Mouse (Mus musculus) lung, postnatal 0 days (tissue): ENCODE data around the gene Ppp1r1b. TPM values are rescaled to one million over a fixed set of nuclear protein-coding genes. Genes with fewer than 3 reads are reported as not detected.

Source experiments
- ATAC-seq: fragments of 200-750 bp; cut with Nextera tagmentation; 2 replicates; pipeline ENCODE4 v1.8.0; 2017; ENCODE audit warnings: moderate library complexity
- DNase-seq: peaks from one replicate; pipeline ENCODE4 v3.0.0-alpha.2; 2016; ENCODE audit warnings: low spot score
- H3K27ac ChIP-seq: fragments of 300-500 bp; sonication (generic); 2 replicates; pipeline ENCODE4 v1.5.1; 2014; ENCODE audit warnings: antibody characterized with exemption, mild to moderate bottlenecking, low read length, mixed read lengths
- H3K27me3 ChIP-seq: fragments of 300-500 bp; sonication (generic); replicated peaks from 2 replicates; pipeline ENCODE4 v1.6.1; 2014; ENCODE audit warnings: low read length, mixed read lengths; ENCODE audit not compliant: insufficient read depth
- H3K36me3 ChIP-seq: fragments of 300-500 bp; sonication (generic); 2 replicates; pipeline ENCODE4 v1.6.1; 2014; ENCODE audit warnings: low read length, mixed read lengths; ENCODE audit not compliant: insufficient read depth
- H3K4me1 ChIP-seq: fragments of 300-500 bp; sonication (generic); 2 replicates; pipeline ENCODE4 v1.6.1; 2014; ENCODE audit warnings: antibody characterized with exemption, low read depth, low read length, mixed read lengths; ENCODE audit not compliant: insufficient read depth
- H3K4me2 ChIP-seq: fragments of 300-500 bp; sonication (generic); replicated peaks from 2 replicates; pipeline ENCODE4 v1.6.1; 2014; ENCODE audit warnings: low read depth, mild to moderate bottlenecking, low read length, moderate library complexity, mixed read lengths
- H3K4me3 ChIP-seq: fragments of 300-500 bp; sonication (generic); 2 replicates; pipeline ENCODE4 v1.5.1; 2014; ENCODE audit warnings: low read depth, low read length
- H3K9ac ChIP-seq: fragments of 300-500 bp; sonication (generic); replicated peaks from 2 replicates; pipeline ENCODE4 v1.6.1; 2014; ENCODE audit warnings: low read depth, mild to moderate bottlenecking
- H3K9me3 ChIP-seq: fragments of 300-500 bp; sonication (generic); 2 replicates; pipeline ENCODE4 v1.6.1; 2016; ENCODE audit warnings: low read length, mixed read lengths
- CTCF ChIP-seq: IDR thresholded peaks from 2 replicates; pipeline ENCODE4 v1.5.1; 2016; ENCODE audit warnings: antibody characterized with exemption, mild to moderate bottlenecking
- EP300 ChIP-seq: IDR thresholded peaks from 2 replicates; pipeline ENCODE4 v1.6.1; 2016; ENCODE audit warnings: antibody characterized with exemption, mild to moderate bottlenecking, control low read depth
- WGBS: fragments of 180-500 bp; shearing (Covaris S2); extraction: QIAGEN DNeasy Blood & Tissue Kit; methylation state at CpG from one replicate; pipeline ENCODE4 v1.1.7; 2014; 5-methylcytosine and 5-hydroxymethylcytosine counted together
- polyA plus RNA-seq: library from polyadenylated mRNA; unstranded; fragments of >200 nt; fragmentation: Nextera tagmentation; extraction: Ambion mirVana; gene quantifications from 2 replicates; pipeline ENCODE4 v1.2.1, GENCODE M21; 2015

Ppp1r1b gene
- polyA plus RNA-seq, 1 experiment from 2014 or later = 18.6 TPM

DNA sequence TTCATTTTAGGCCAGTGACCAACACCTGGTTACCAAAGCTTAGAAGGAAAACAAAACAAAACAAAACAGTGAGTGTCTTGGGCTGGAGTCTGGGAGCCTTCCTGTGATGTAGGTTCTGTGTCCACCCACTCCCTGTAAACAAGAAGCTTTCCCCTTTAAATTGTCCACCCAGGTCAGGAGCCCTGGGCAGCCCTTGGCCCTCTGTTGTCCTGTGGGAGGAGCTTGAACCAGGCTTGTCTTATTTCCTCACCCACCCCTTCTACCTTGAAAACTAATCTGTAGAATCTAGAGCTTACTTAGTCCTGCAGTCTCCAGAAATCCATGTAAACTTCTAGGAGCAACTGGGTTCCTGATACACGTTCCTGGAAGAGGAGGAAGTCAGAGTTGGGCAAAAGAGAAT is 26.0 kb upstream of the Ppp1r1b start:
- TF ChIP-seq CTCF (no peak), EP300 (no peak)
- Histone ChIP-seq H3K9ac (no peak overlapping the region), H3K4me1 (peaks cover 1% of the 10 kb centered on the region; the same call in 1 of the 2 replicates), H3K4me2 (no peak overlapping the region), H3K4me3 (no peak overlapping the region), H3K36me3 (no peaks in the 10 kb centered on the region), H3K9me3 (no peaks in the 10 kb centered on the region), H3K27ac (no peak overlapping the region), H3K27me3 (peaks cover 87% of the 10 kb centered on the region)
- DNase-seq = no peak
- ATAC-seq = no peak
- 0% methylated on average over 1 of the region's 1 CpGs for WGBS

DNA sequence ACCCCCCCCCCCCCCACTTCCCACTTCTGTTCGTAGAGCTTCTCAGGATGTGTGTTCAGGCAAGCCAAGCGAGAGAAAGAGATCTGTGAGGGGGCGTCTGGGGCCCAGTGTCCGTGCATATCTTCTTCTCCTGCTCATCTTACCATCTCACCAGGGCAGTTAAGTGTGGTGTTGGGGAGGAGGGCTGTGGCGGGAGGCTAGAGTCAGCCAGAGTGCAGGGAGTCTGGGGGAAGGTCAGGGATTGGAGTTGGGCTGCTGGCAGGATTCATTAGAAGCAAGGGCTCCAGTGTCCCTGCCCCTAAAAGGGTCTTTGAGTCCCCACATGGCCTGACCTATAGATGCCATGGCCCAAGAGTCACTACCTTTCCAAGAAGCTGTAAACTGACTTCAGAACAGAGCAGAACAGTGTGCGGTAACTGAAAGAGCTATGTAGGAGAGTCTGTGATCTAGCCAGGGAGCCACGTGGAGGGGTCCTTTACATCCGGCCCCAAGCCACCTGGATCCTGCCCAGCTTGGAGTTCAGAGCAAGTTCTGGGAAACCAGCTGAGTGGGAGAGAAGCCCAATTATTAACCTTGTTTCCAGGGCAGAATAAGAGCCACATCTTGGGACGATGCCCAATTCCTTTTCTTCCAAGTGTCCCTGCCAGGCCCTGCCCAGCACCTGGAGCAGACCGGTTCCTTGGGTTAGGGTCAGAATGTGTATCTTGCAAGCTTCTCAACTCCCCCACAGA is 24.9 kb upstream of the Ppp1r1b start:
- H3K27me3 ChIP-seq = peaks cover 91% of the 10 kb centered on the region
- ATAC-seq (no peak), DNase-seq (no peak)
- no peak overlapping the region for H3K9ac ChIP-seq
- H3K4me3 ChIP-seq = no peak overlapping the region
- no peak overlapping the region for H3K27ac ChIP-seq
- H3K36me3 ChIP-seq = no peaks in the 10 kb centered on the region
- H3K4me2 ChIP-seq = no peak overlapping the region
- peaks cover 6% of the 10 kb centered on the region; the same call in 1 of the 2 replicates for H3K4me1 ChIP-seq
- TF ChIP-seq EP300 = no peak
- TF ChIP-seq CTCF = no peak
- 5% methylated on average over 9 of the region's 10 CpGs for WGBS
- H3K9me3 ChIP-seq = no peaks in the 10 kb centered on the region

DNA sequence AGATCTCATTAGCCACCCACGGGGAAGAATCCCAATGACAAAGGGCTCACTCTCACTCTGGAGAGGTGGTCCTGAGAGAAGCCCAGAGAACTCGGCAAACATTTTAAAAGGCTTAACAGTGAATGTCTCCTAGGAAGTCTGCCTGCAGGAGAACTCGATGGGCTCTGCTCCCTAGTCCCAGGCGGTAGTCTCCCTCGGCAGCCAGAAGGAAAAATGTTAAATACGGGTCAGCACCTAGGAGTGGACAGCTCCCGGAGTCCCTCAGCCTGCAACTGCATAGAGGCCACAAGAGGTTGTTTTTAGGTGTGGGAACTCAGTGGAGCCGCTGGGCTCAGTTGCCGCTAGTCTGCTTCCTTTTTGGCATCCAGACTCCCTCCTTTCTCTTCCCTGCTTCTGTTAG is 24.3 kb upstream of the Ppp1r1b start:
- TF ChIP-seq CTCF = no peak
- Histone ChIP-seq H3K4me3 (no peak overlapping the region), H3K27ac (no peak overlapping the region), H3K4me1 (peaks cover 7% of the 10 kb centered on the region; the same call in 1 of the 2 replicates), H3K27me3 (peaks cover 89% of the 10 kb centered on the region), H3K9ac (no peak overlapping the region), H3K9me3 (no peaks in the 10 kb centered on the region), H3K4me2 (no peak overlapping the region), H3K36me3 (no peaks in the 10 kb centered on the region)
- 2% methylated on average over 9 of the region's 9 CpGs for WGBS
- ATAC-seq = no peak
- peak; percentile 68 for DNase-seq

DNA sequence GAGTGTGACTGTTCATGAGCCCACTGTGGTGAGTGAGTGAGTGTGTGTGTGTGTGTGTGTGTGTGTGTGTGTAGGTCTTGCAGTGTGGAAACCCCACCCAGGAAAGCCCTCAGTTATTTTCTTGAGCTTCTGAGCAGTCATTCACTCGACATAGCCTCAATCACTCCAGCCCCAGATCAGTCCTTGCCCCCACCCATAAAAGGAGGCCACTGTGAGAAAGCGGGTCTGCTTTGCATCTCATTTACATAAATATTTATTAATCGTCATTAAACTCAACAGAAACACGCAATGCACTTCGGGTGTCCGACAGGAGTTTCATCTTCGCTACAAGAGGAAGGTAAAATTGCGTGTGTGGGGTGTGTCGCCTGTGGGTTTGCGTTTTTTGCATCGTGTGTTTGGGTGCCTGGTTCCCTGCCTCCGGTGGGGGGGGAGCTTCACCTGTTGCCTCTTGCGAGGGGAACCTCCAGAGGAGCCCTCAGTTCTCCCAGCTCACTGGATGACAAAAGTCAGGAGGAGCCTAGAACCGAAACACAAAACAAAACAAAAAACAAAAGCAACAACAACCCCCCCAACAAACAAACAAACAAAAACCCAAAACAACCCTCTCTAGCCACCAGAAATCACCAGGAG is 22.9 kb upstream of the Ppp1r1b start:
- Histone ChIP-seq H3K4me2 (no peak overlapping the region), H3K36me3 (no peaks in the 10 kb centered on the region), H3K9me3 (no peaks in the 10 kb centered on the region), H3K4me1 (peaks cover 7% of the 10 kb centered on the region; the same call in 1 of the 2 replicates), H3K27ac (no peak overlapping the region), H3K9ac (no peak overlapping the region), H3K4me3 (no peak overlapping the region), H3K27me3 (peaks cover 90% of the 10 kb centered on the region)
- TF ChIP-seq CTCF = no peak
- no peak for TF ChIP-seq EP300
- 4% methylated on average over 14 of the region's 14 CpGs for WGBS
- ATAC-seq = no peak
- DNase-seq = no peak

DNA sequence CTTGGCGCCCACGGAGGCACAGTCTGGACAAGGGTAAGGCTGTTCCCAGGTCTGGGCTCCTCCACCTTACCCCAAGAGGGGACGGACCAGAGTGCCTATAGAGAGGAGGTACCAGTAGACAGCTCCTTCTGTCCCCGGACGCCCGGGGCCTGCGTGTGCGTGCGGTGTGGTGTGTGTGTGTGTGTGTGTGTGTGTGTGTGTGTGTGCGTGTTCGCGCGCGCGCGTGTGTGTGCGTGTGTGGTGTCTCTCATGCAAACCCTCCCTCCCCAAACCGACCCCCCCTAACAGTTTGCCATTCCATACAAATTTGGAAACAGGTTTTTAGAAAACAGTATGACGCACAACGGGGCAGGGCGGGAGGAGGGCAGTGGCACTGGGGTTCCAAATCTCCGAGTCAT is 22.4 kb upstream of the Ppp1r1b start:
- no peak overlapping the region for H3K4me3 ChIP-seq
- H3K4me2 ChIP-seq = no peak overlapping the region
- TF ChIP-seq EP300 (no peak), CTCF (no peak)
- DNase-seq = no peak
- 2% methylated on average over 22 of the region's 22 CpGs for WGBS
- peaks cover 90% of the 10 kb centered on the region for H3K27me3 ChIP-seq
- no peaks in the 10 kb centered on the region for H3K9me3 ChIP-seq
- H3K27ac ChIP-seq = no peak overlapping the region
- peaks cover 7% of the 10 kb centered on the region; the same call in 1 of the 2 replicates for H3K4me1 ChIP-seq
- no peak overlapping the region for H3K9ac ChIP-seq
- no peak for ATAC-seq
- no peaks in the 10 kb centered on the region for H3K36me3 ChIP-seq

DNA sequence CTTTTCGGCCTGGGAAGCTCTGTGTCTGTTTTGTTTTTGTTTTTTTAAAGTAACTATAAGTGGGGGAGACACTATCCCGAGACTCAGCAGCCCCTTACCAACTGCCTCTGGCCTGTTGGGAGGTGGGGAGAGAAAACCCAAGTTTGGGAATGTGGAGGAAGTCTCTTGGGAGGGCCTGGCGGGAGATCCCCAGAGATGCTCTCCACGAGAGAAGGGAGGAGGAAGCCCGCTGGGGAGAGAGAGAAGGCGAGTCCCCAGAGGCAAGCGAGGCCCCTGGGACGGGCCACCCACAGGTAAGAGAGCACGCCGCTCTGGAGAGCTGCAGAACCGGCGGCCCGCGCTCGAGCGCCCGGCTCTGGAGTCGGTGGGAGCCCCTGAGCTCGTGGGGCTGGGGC is 21.5 kb upstream of the Ppp1r1b start:
- DNase-seq = no peak
- TF ChIP-seq CTCF (no peak), EP300 (no peak)
- H3K36me3 ChIP-seq = no peaks in the 10 kb centered on the region
- ATAC-seq = no peak
- H3K4me2 ChIP-seq = peak overlapping the region; percentile 39; the same call in 1 of the 2 replicates
- WGBS = 3% methylated on average over 18 of the region's 19 CpGs
- no peak overlapping the region for H3K9ac ChIP-seq
- H3K27me3 ChIP-seq = peaks cover 91% of the 10 kb centered on the region
- no peak overlapping the region for H3K27ac ChIP-seq
- H3K4me1 ChIP-seq = peaks cover 7% of the 10 kb centered on the region; the same call in 1 of the 2 replicates
- no peak overlapping the region for H3K4me3 ChIP-seq
- no peaks in the 10 kb centered on the region for H3K9me3 ChIP-seq
